Comparison of ENCODE assay signal across 18 mouse cellular contexts in genomic region chr1:194508314-194508713, GRCm38 (mm10).
"Had no signal": no experiment of that assay in that cellular context is flagged by ENCODE, and none has a peak within 500 bp of the region (broad histone marks: within the 10 kb centered on the region; RNA-seq: fewer than 3 reads in every experiment).

No protein-coding gene starts in this region.

- H3K9ac ChIP-seq: lung, embryonic 14.5 days; midbrain, embryonic 13.5 days; midbrain, embryonic 15.5 days; neural tube, embryonic 12.5 days; stomach, embryonic 15.5 days had no signal

- H3K4me1 ChIP-seq: megakaryocyte, embryonic 14.5 days; midbrain, embryonic 13.5 days; midbrain, embryonic 15.5 days; neural tube, embryonic 12.5 days; stomach, embryonic 15.5 days had no signal

- H3K27me3 ChIP-seq: megakaryocyte, embryonic 14.5 days; midbrain, embryonic 13.5 days; midbrain, embryonic 15.5 days; neural tube, embryonic 12.5 days; stomach, embryonic 15.5 days had no signal

- H3K4me3 ChIP-seq: megakaryocyte, embryonic 14.5 days; midbrain, embryonic 13.5 days; midbrain, embryonic 15.5 days; neural tube, embryonic 12.5 days; stomach, embryonic 15.5 days had no signal

- DNase-seq: lung, adult 18-20 months; lung, embryonic 14.5 days; lung, postnatal 10 days; lung, postnatal 36 days; retina, postnatal 1 day; right cerebral cortex, adult 18-20 months; right cerebral cortex, postnatal 14 days; thymus, adult 2 months; thymus, postnatal 14 days; thymus, postnatal 36 days had no signal

- H3K4me2 ChIP-seq: lung, embryonic 14.5 days; midbrain, embryonic 11.5 days; midbrain, embryonic 13.5 days; midbrain, embryonic 15.5 days; neural tube, embryonic 12.5 days; stomach, embryonic 15.5 days had no signal

- ATAC-seq: midbrain, embryonic 13.5 days; midbrain, embryonic 15.5 days had no signal

- H3K27ac ChIP-seq: macrophage; midbrain, embryonic 13.5 days; midbrain, embryonic 15.5 days; neural tube, embryonic 12.5 days; stomach, embryonic 15.5 days; stomach, postnatal 0 days had no signal

- H3K36me3 ChIP-seq: midbrain, embryonic 13.5 days; midbrain, embryonic 15.5 days; neural tube, embryonic 12.5 days; stomach, embryonic 15.5 days had no signal

- H3K9me3 ChIP-seq: megakaryocyte, embryonic 14.5 days; midbrain, embryonic 15.5 days; neural tube, embryonic 12.5 days; stomach, embryonic 15.5 days had no signal
